Mouse (Mus musculus) embryonic facial prominence, embryonic 13.5 days (tissue): ENCODE measurements around the gene Dnajc12. TPM values are rescaled to one million over a fixed set of nuclear protein-coding genes. Genes with fewer than 3 reads are reported as not detected.

ENCODE experiments used
- ATAC-seq: fragments of 200-750 bp; cut with Nextera tagmentation; 2 replicates; pipeline ENCODE4 v1.8.0; 2017; ENCODE audit warnings: low read depth; ENCODE audit not compliant: insufficient number of reproducible peaks, insufficient read depth, low FRiP score, low TSS enrichment
- H3K27ac ChIP-seq: fragments of 300-500 bp; sonication (generic); 2 replicates; pipeline ENCODE4 v1.5.1; 2015; ENCODE audit warnings: moderate library complexity, mild to moderate bottlenecking, inconsistent platforms
- H3K27me3 ChIP-seq: fragments of 300-500 bp; sonication (generic); 2 replicates; pipeline ENCODE4 v1.6.1; 2015; ENCODE audit warnings: mild to moderate bottlenecking, inconsistent platforms
- H3K36me3 ChIP-seq: fragments of 300-500 bp; sonication (generic); 2 replicates; pipeline ENCODE4 v1.6.1; 2015; ENCODE audit warnings: mild to moderate bottlenecking, inconsistent platforms
- H3K4me1 ChIP-seq: fragments of 300-500 bp; sonication (generic); 2 replicates; pipeline ENCODE4 v1.6.1; 2015; ENCODE audit warnings: inconsistent platforms
- H3K4me2 ChIP-seq: fragments of 300-500 bp; sonication (generic); 2 replicates; pipeline ENCODE4 v1.6.1; 2015; ENCODE audit warnings: moderate library complexity, mild to moderate bottlenecking, inconsistent platforms
- H3K4me3 ChIP-seq: fragments of 300-500 bp; sonication (generic); 2 replicates; pipeline ENCODE4 v1.5.1; 2015; ENCODE audit warnings: mild to moderate bottlenecking, inconsistent platforms
- H3K9ac ChIP-seq: fragments of 300-500 bp; sonication (generic); 2 replicates; pipeline ENCODE4 v1.6.1; 2015; ENCODE audit warnings: mild to moderate bottlenecking, inconsistent platforms
- H3K9me3 ChIP-seq: fragments of 300-500 bp; sonication (generic); 2 replicates; pipeline ENCODE4 v1.6.1; 2016; ENCODE audit warnings: inconsistent platforms
- WGBS: fragments of 180-500 bp; shearing (Covaris S2); methylation state at CpG from one replicate; pipeline ENCODE4 v1.1.7; 2015; ENCODE audit warnings: mixed read lengths; 5-methylcytosine and 5-hydroxymethylcytosine counted together
- polyA plus RNA-seq: library from polyadenylated mRNA; unstranded; fragments of >200 nt; fragmentation: Nextera tagmentation; extraction: Ambion mirVana; gene quantifications from 2 replicates; pipeline ENCODE4 v1.2.1, GENCODE M21; 2015

The Dnajc12 gene
- polyA plus RNA-seq, 1 experiment from 2014 or later = 14.0 TPM

- Histone ChIP-seq H3K27ac (no peak overlapping the region), H3K9ac (no peak overlapping the region), H3K36me3 (no peaks in the 10 kb centered on the region), H3K27me3 (no peaks in the 10 kb centered on the region), H3K4me3 (no peak overlapping the region), H3K9me3 (no peaks in the 10 kb centered on the region), H3K4me2 (no peak overlapping the region), H3K4me1 (no peaks in the 10 kb centered on the region)
- no peak for ATAC-seq
- 90% methylated on average over 5 of the region's 5 CpGs for WGBS
These were observed 40.4 kb downstream of the Dnajc12 start for GRCm38 (mm10) chr10:63422736-63422992.

- H3K4me2 ChIP-seq = no peak overlapping the region
- no peaks in the 10 kb centered on the region for H3K27me3 ChIP-seq
- no peak overlapping the region for H3K27ac ChIP-seq
- ATAC-seq = no peak
- H3K4me1 ChIP-seq = no peaks in the 10 kb centered on the region
- no peak overlapping the region for H3K4me3 ChIP-seq
- H3K9ac ChIP-seq = no peak overlapping the region
- no peaks in the 10 kb centered on the region for H3K36me3 ChIP-seq
- H3K9me3 ChIP-seq = no peaks in the 10 kb centered on the region
- 87% methylated on average over 9 of the region's 9 CpGs for WGBS
These were observed 41.6 kb downstream of the Dnajc12 start for GRCm38 (mm10) chr10:63423591-63424474.

- no peaks in the 10 kb centered on the region for H3K36me3 ChIP-seq
- no peak overlapping the region for H3K4me2 ChIP-seq
- no peak overlapping the region for H3K27ac ChIP-seq
- H3K27me3 ChIP-seq = no peaks in the 10 kb centered on the region
- H3K9me3 ChIP-seq = no peaks in the 10 kb centered on the region
- no peak overlapping the region for H3K4me3 ChIP-seq
- no peaks in the 10 kb centered on the region for H3K4me1 ChIP-seq
- ATAC-seq = no peak
- H3K9ac ChIP-seq = no peak overlapping the region
These were observed 42.2 kb downstream of the Dnajc12 start for GRCm38 (mm10) chr10:63424475-63424814.

GRCm38 (mm10) chr10:63427146-63427545 lies 44.9 kb downstream of the Dnajc12 start:
- Histone ChIP-seq H3K27ac (no peak overlapping the region), H3K4me3 (no peak overlapping the region), H3K27me3 (no peaks in the 10 kb centered on the region), H3K36me3 (no peaks in the 10 kb centered on the region), H3K9ac (no peak overlapping the region), H3K9me3 (no peaks in the 10 kb centered on the region), H3K4me1 (no peaks in the 10 kb centered on the region), H3K4me2 (no peak overlapping the region)
- WGBS = 69% methylated on average over 8 of the region's 8 CpGs
- ATAC-seq = no peak

- H3K9me3 ChIP-seq = no peaks in the 10 kb centered on the region
- no peaks in the 10 kb centered on the region for H3K27me3 ChIP-seq
- peak overlapping the region; percentile 75 for H3K4me3 ChIP-seq
- peak overlapping the region; percentile 68 for H3K4me2 ChIP-seq
- no peak for ATAC-seq
- no peaks in the 10 kb centered on the region for H3K4me1 ChIP-seq
- WGBS = 21% methylated on average over 19 of the region's 19 CpGs
- H3K27ac ChIP-seq = peak overlapping the region; percentile 55
- H3K9ac ChIP-seq = peak overlapping the region; percentile 69
- H3K36me3 ChIP-seq = no peaks in the 10 kb centered on the region
These were observed 46.2 kb downstream of the Dnajc12 start for GRCm38 (mm10) chr10:63428243-63429022.

- H3K27me3 ChIP-seq = no peaks in the 10 kb centered on the region
- peak overlapping the region; percentile 75 for H3K4me3 ChIP-seq
- H3K36me3 ChIP-seq = no peaks in the 10 kb centered on the region
- H3K27ac ChIP-seq = peak overlapping the region; percentile 55
- ATAC-seq = no peak
- peak overlapping the region; percentile 69 for H3K9ac ChIP-seq
- H3K4me2 ChIP-seq = peak overlapping the region; percentile 68
- no peaks in the 10 kb centered on the region for H3K4me1 ChIP-seq
- WGBS = 2% methylated on average over 11 of the region's 11 CpGs
- H3K9me3 ChIP-seq = no peaks in the 10 kb centered on the region
These were observed 46.7 kb downstream of the Dnajc12 start for GRCm38 (mm10) chr10:63429023-63429340.

GRCm38 (mm10) chr10:63429380-63429779 lies 47.1 kb downstream of the Dnajc12 start:
- no peaks in the 10 kb centered on the region for H3K36me3 ChIP-seq
- peak overlapping the region; percentile 75 for H3K4me3 ChIP-seq
- H3K27me3 ChIP-seq = no peaks in the 10 kb centered on the region
- H3K27ac ChIP-seq = peak overlapping the region; percentile 84
- no peaks in the 10 kb centered on the region for H3K9me3 ChIP-seq
- H3K9ac ChIP-seq = peak overlapping the region; percentile 82
- peak; percentile 90 for ATAC-seq
- peak overlapping the region; percentile 68 for H3K4me2 ChIP-seq
- H3K4me1 ChIP-seq = no peaks in the 10 kb centered on the region
- under 1% methylated on average over 34 of the region's 34 CpGs for WGBS

- H3K4me3 ChIP-seq = peak within 1 kb of the TSS; percentile 75
- under 1% methylated on average over 55 of the region's 55 CpGs for WGBS
- H3K27ac ChIP-seq = peak within 1 kb of the TSS; percentile 84
- no peaks in the 10 kb centered on the region for H3K4me1 ChIP-seq
- H3K36me3 ChIP-seq = no peaks in the 10 kb centered on the region
- ATAC-seq = peak; percentile 95
- H3K27me3 ChIP-seq = no peaks in the 10 kb centered on the region
- peak within 1 kb of the TSS; percentile 82 for H3K9ac ChIP-seq
- peak within 1 kb of the TSS; percentile 68 for H3K4me2 ChIP-seq
- no peaks in the 10 kb centered on the region for H3K9me3 ChIP-seq
These were observed 47.6 kb downstream of the Dnajc12 start, which contains the start of gene Ctnna3 for GRCm38 (mm10) chr10:63429785-63430305. Ctnna3 (plus strand) TSS chr10:63430098.

GRCm38 (mm10) chr10:63431221-63431736 lies 49.0 kb downstream of the Dnajc12 start:
- no peak for ATAC-seq
- H3K9me3 ChIP-seq = no peaks in the 10 kb centered on the region
- H3K4me2 ChIP-seq = no peak overlapping the region
- H3K27ac ChIP-seq = no peak overlapping the region
- no peaks in the 10 kb centered on the region for H3K27me3 ChIP-seq
- no peak overlapping the region for H3K4me3 ChIP-seq
- H3K9ac ChIP-seq = no peak overlapping the region
- no peaks in the 10 kb centered on the region for H3K4me1 ChIP-seq
- H3K36me3 ChIP-seq = no peaks in the 10 kb centered on the region
- 88% methylated on average over 7 of the region's 7 CpGs for WGBS

GRCm38 (mm10) chr10:63432099-63432498 lies 49.9 kb downstream of the Dnajc12 start:
- Histone ChIP-seq H3K27me3 (no peaks in the 10 kb centered on the region), H3K9me3 (no peaks in the 10 kb centered on the region), H3K9ac (no peak overlapping the region), H3K4me3 (no peak overlapping the region), H3K4me1 (no peaks in the 10 kb centered on the region), H3K36me3 (no peaks in the 10 kb centered on the region), H3K27ac (no peak overlapping the region), H3K4me2 (no peak overlapping the region)
- no peak for ATAC-seq
- WGBS = 93% methylated on average over 8 of the region's 8 CpGs

GRCm38 (mm10) chr10:63432887-63433286 lies 50.6 kb downstream of the Dnajc12 start:
- WGBS = 70% methylated on average over 2 of the region's 2 CpGs
- H3K27me3 ChIP-seq = no peaks in the 10 kb centered on the region
- no peaks in the 10 kb centered on the region for H3K9me3 ChIP-seq
- H3K4me2 ChIP-seq = no peak overlapping the region
- H3K36me3 ChIP-seq = no peaks in the 10 kb centered on the region
- no peaks in the 10 kb centered on the region for H3K4me1 ChIP-seq
- no peak overlapping the region for H3K9ac ChIP-seq
- H3K27ac ChIP-seq = no peak overlapping the region
- no peak overlapping the region for H3K4me3 ChIP-seq
- no peak for ATAC-seq
